Mouse (Mus musculus): ENCODE results near the gene Hoxc5.
A peak's percentile ranks its signal among the peaks of the same experiment; 100 is the strongest.

Gene Hoxc5

DNA sequence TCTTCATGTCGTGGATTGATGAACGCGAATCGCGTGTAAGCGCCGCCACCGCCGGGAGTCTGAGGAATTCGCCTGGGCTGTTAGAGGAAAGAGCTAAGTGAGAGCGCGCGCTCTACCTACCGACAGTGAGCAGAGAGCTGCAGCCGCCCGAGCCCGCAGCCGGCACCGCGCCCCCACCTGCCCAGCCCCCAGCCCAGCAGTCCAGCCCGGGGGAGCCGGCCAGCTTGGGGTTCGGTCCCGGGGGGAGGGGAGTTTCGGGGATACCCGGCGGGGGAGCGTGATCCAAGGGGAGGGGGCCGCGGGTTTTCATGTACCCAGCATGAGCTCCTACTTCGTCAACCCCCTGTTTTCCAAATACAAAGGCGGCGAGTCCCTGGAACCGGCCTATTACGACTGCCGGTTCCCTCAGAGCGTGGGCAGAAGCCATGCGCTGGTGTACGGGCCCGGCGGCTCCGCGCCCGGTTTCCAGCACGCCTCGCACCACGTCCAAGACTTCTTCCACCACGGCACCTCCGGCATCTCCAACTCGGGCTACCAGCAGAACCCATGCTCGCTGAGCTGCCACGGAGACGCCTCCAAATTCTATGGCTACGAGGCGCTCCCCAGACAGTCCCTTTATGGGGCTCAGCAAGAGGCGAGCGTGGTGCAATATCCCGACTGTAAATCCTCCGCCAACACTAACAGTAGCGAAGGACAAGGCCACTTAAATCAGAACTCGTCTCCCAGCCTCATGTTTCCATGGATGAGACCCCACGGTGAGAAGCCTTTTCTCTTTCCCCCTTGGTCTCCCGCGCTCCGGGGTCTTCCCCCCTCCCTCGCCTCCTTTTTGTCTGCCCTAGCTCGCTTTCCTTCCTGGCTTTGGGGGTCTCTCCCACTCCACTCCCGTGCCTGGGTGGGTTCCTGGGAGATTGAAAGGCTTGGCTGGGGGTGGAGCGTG, 23.5 kb downstream of the Hoxc5 start, which contains the start of gene Hoxc8:
Gene Hoxc8 (plus strand): TSS at position 147 of the 937 bp plus-strand sequence.
- no peak for DNase-seq

GRCm38 (mm10) chr15:102991782-102992181, 24.5 kb downstream of the Hoxc5 start:
- DNase-seq, result no peak

DNA sequence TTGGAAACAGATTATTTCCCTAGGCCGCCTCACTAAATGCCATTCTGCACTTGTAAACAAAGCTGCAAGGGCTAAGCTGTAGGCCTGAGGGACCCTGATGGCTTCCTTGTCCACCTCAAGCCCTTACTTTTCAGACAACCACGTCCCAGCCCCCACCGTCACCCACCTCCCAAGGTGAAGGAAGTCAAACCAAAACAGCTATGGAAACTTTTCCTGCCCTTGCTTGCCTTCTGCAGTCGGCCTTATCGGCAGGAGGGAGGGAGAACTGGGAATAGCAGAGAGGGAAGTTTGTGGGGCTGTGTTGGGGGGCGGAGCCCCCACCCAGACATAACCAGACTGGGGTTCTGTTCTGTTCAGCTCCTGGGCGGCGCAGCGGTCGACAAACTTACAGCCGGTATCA, 25.0 kb downstream of the Hoxc5 start:
- no peak for DNase-seq

GRCm38 (mm10) chr15:102992863-102993262, 25.6 kb downstream of the Hoxc5 start:
- no peak for DNase-seq

DNA sequence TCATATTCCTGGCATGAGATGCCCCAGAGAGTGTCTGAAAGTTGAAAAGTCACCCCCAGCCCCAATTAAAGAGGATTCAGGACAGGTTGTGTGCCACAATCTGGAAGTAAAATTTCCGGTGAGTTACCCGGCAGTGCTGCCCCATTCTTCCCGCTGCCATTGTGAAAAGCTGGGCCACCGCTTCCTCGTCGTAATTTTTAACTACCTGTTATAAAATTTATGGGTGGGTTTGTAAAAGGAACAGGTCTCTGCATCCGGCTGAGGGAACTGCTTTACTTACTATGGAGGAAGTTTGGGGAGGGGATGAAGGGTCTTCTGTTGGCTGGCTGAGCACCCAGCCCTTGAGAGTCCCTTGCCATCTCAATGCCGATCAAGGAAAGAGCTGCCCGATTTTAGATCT, 29.3 kb downstream of the Hoxc5 start:
- DNase-seq, result no peak

DNA sequence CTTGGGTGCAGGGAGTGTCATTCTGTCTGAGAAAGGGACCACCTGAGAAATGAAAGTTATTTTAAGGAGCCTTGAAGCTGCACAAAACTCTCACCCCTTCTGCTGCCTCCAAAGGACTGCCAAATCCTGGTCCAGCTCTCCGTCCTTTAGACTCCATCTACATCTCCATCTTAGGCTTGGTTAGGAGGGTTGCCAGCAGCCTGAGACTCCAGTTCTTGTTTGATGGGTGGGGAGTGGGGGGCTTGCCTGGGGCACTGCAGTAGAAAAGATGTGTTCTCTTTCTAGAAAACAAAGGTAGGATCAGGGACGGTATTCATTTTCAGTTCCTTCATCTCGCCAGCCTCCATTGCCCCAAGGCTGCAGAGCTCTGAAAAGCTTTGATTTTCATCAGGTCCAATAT, 30.2 kb downstream of the Hoxc5 start:
- no peak for DNase-seq

- no peak for DNase-seq
Observed at GRCm38 (mm10) chr15:102997939-102998355, 30.7 kb downstream of the Hoxc5 start, which contains the start of gene Hoxc6. TSS of gene Hoxc6 (plus strand) at chr15:102998257.

DNA sequence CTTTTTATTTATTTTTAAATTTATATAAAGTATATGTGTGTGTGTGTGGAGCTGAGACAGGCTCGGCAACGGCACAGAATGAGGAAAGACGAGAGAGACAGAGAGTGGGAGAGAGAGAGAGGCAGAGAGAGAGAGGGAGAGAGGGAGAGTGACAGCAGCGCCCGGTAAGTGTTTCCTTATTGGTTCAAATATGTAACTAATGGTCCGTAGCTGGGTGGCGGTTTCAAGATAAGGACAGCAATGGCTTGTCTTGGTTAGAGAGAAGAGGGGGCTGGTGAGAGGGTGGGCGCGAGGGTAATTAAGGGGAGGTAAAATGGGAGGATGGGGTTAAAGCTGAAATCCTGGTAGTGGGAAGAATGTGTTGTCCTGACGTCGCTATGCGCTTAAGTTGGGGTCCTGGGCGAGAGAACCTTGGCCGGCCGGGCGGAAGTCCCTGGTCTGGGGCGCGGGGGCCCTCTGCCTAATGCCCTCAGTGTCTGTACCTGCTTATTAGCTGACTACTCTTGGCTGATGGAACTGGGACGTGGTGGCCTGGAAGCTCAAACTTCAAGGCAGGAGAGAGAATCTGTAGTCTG, 31.5 kb downstream of the Hoxc5 start:
- DNase-seq, result no peak

GRCm38 (mm10) chr15:102999183-102999831, 32.1 kb downstream of the Hoxc5 start:
- DNase-seq, result peak; percentile 21 to 27

GRCm38 (mm10) chr15:102999955-103000354, 32.7 kb downstream of the Hoxc5 start:
- no peak for DNase-seq

GRCm38 (mm10) chr15:103000501-103000901, 33.3 kb downstream of the Hoxc5 start:
- DNase-seq, result no peak

DNA sequence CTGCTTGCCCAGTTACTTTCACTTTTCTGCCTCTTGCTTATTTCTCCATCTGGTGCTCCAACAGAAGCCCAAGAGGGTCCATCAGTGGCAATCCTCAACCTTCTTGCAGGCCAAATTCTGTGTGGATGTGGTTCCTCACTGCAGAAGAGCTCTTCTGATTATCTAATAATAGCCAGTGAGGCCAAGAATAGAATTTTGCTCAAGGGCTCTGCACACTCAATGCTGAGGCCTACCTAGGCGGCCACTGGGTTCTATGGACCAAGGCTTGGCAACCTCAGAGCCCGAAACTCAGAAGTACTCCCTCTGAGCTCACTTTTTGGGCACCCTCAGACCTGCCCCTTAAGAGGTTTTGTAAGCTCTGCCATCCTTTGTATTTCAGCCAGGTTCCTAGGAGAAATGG, 34.1 kb downstream of the Hoxc5 start:
- DNase-seq, result no peak

- no peak for DNase-seq
Observed at GRCm38 (mm10) chr15:103002156-103002555, 34.9 kb downstream of the Hoxc5 start.

DNA sequence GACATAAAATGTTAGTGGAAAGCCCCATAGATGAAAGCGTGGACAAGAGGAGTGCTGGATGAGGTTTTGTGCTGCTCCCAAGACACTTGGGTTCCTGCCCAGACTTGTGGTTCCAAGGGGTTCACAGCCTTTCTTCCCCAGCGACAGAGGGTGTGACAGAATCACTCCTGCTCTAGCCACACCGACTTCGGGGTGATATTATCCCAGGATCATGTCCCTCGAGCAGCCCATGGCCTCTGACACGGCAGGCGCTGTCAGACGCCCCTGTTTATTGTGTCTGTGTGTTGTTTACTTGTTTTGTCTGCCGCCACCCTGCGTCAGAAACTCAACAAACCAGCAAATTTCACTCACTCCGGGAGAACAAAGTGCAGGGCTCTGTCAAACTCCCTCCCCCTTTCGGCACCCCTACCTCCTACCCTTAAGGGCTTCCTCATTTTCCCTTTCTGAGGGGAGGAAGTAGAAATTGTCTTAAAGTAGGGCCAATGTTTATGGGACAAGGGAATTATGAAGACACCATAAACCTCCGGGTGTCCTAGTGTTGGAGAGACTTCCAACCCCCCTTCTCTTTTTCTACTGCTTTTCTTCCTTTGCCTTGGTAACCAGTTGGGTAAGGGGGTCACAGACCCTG, 35.7 kb downstream of the Hoxc5 start:
- DNase-seq, result no peak

GRCm38 (mm10) chr15:103005308-103005707, 38.1 kb downstream of the Hoxc5 start:
- DNase-seq, result no peak

GRCm38 (mm10) chr15:103005797-103006196, 38.6 kb downstream of the Hoxc5 start:
- no peak for DNase-seq

DNA sequence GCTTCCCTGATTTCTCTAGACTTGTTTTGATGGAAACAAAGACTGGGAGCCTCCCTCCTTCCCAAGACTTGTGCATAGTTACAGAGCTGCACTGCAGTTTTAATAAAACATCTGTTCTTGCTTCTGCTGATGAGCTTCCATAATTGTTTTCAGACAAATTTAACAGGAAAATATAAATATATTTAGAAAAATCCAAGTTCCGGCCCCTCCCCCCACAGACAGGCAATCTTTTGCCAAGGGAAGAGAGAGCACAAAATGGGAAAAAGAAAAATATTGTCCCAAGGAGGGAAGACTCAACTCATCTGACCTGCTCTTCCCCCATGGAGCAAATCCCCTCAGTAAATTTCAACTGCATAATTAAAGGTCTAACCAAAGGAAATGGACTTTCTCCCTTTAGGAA, 39.1 kb downstream of the Hoxc5 start:
- DNase-seq, result no peak

DNA sequence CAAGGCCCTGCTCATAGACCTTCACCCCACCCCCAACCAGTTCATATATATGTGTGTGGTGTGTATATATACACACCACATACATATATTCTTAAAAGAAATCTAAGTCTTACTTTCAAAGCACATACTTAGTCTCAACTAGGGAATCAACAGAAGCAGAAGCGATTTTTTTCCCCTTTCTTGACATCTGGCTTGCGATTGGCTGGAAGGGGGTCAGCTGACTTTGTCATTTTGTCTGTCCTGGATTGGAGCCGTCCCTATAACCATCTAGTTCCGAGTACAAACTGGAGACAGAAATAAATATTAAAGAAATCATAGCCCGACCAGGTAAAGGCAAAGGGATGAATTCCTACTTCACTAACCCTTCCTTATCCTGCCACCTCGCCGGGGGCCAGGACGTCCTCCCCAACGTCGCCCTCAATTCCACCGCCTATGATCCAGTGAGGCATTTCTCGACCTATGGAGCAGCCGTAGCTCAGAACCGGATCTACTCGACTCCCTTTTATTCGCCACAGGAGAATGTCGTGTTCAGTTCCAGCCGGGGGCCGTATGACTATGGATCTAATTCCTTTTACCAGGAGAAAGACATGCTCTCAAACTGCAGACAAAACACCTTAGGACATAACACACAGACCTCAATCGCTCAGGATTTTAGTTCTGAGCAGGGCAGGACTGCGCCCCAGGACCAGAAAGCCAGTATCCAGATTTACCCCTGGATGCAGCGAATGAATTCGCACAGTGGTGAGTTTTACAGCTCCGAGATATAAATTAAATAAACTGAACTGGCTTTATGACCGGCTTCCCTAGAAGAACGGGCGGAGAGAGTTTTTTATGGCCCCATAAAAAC, 42.2 kb downstream of the Hoxc5 start:
- no peak for DNase-seq

DNA sequence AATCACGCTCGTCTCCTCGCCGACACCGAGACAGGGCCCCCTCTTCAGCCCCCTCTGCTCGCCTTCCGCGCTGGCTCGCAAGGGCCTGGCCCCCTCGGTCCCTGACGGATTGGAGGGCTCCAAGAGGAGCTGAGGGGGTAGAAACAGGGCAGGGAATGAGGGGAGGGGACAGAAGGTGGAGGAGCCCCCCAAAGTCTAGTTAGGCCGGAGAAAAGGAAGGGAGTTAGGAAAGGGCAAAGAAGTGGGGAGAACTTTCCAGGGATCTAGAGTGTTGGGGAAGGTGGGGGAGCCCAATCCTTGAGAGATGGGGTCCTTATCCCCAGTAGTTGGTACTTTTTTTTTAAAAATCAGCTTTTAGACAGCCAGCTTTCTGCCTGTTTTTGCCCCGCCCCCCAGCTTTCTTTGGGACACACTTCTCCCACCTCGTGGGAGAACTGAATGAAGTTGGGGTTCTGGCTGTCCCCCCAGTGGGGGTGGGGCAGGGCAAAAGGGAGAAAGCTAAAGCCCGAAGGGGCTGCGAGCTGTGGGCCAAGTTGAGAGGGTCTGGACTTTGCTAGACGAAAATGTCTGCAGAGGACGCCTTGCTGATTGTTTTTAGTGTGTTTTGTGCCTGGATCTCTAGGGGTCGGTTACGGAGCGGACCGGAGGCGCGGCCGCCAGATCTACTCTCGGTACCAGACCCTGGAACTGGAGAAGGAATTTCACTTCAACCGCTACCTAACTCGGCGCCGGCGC, 43.0 kb downstream of the Hoxc5 start:
- DNase-seq, result no peak

DNA sequence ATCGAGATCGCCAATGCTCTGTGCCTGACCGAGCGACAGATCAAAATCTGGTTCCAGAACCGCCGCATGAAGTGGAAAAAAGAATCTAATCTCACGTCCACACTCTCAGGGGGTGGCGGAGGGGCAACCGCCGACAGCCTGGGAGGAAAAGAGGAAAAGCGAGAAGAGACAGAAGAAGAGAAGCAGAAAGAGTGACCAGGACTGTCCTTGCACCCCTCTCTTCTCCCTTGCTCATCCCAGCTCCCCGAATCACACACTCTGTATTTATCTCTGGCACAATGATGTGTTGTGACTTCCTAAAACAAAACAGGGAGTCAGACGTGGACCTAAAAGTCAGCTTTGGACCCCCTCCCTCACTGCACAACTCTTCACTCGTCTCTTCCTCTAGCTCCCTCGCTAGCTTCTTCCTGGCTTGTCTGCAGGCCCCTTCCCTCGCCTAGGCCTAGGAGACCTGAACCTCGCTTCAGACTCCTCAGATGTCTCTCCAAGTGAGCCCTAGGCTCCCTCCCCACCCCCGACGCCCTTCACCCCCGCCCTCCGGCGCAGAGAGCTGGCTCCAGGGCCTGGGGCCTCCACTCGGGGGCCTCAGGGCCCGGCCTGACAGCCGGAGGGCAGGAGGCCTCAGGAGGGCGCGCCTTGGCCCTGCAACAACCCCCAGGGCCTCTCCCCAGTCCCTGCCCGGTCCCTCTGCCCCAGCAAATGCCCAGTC, 43.8 kb downstream of the Hoxc5 start:
- DNase-seq, result no peak

All from thymus, postnatal 36 days (tissue).